Comparison of ENCODE assay signal across 8 mouse cellular contexts in genomic region chr15:89498049-89498960, GRCm38 (mm10). TPM values are rescaled to one million over a fixed set of nuclear protein-coding genes. Genes with fewer than 3 reads are reported as not detected.
DNase-seq lines count a peak whose midpoint lies in the region; ATAC-seq and TF ChIP-seq lines count a peak whose summit lies in the region.

No protein-coding gene starts in this region.

- peak overlapping the region; percentile 95 for H3K4me2 ChIP-seq in embryonic facial prominence, embryonic 14.5 days (ENCODE audit: low read depth, low read length)
- H3K4me2 ChIP-seq in lung, embryonic 16.5 days (ENCODE audit: low read depth, low read length) = peak overlapping the region; percentile 82

- no peak for DNase-seq in testis, postnatal 14 days (ENCODE audit: low spot score)
- peak; percentile 56 for DNase-seq in embryonic facial prominence, embryonic 14.5 days (ENCODE audit: low spot score)
- peak; percentile 76 to 86 for DNase-seq in layer of hippocampus, postnatal 14 days (ENCODE audit: low spot score in 2 of 2)
- DNase-seq in retina, postnatal 1 day = peak; percentile 68

- no peak for TF ChIP-seq CTCF in testis, adult 2 months (IDR thresholded peaks at IDR 0.05; ENCODE audit: control insufficient read depth, insufficient read depth, insufficient replicate concordance, low read depth, low read length)

- ATAC-seq in embryonic facial prominence, embryonic 14.5 days (ENCODE audit: low read depth) = no peak
- peak; percentile 54 to 56 for ATAC-seq in hematopoietic stem cell, adult 5-6 weeks (replicated peaks in 1 of 2; ENCODE audit: insufficient read depth in 1 of 2, low FRiP score in 2 of 2, low TSS enrichment in 1 of 2, low read depth in 1 of 2, poor library complexity in 2 of 2, severe bottlenecking in 2 of 2)
- ATAC-seq in lung, embryonic 16.5 days (ENCODE audit: low read depth) = peak; percentile 10; the same call in 1 of the 2 replicates
- ATAC-seq in monocyte, adult 5-6 weeks (replicated peaks; ENCODE audit: insufficient number of reproducible peaks, low FRiP score, low TSS enrichment, poor library complexity, severe bottlenecking) = no peak

- H3K9me3 ChIP-seq in embryonic facial prominence, embryonic 14.5 days (ENCODE audit: control insufficient read depth, low read length) = no peaks in the 10 kb centered on the region
- no peaks in the 10 kb centered on the region for H3K9me3 ChIP-seq in lung, embryonic 16.5 days (ENCODE audit: control insufficient read depth, low read length)

- H3K4me1 ChIP-seq in testis, adult 2 months (ENCODE audit: control insufficient read depth, insufficient read depth, low read length) = peaks cover 12% of the 10 kb centered on the region
- peaks cover 15% of the 10 kb centered on the region for H3K4me1 ChIP-seq in embryonic facial prominence, embryonic 14.5 days (ENCODE audit: control insufficient read depth, insufficient read depth, low read length)
- H3K4me1 ChIP-seq in lung, embryonic 16.5 days (replicated peaks; ENCODE audit: control insufficient read depth, insufficient read depth, low read length) = peaks cover 11% of the 10 kb centered on the region

- H3K27ac ChIP-seq in testis, adult 2 months (ENCODE audit: control insufficient read depth, insufficient read depth, low read depth, low read length) = no peak overlapping the region
- H3K27ac ChIP-seq in embryonic facial prominence, embryonic 14.5 days (replicated peaks; ENCODE audit: low read depth, low read length) = peak overlapping the region; percentile 30; the same call in 1 of the 2 replicates
- H3K27ac ChIP-seq in lung, embryonic 16.5 days (ENCODE audit: low read length) = peak overlapping the region; percentile 63

- peak overlapping the region; percentile 1; the same call in 1 of the 2 replicates for H3K4me3 ChIP-seq in testis, adult 2 months (ENCODE audit: control insufficient read depth, low read depth, low read length)
- peak overlapping the region; percentile 82 for H3K4me3 ChIP-seq in embryonic facial prominence, embryonic 14.5 days (ENCODE audit: low read depth, low read length)
- H3K4me3 ChIP-seq in lung, embryonic 16.5 days (ENCODE audit: low read length) = peak overlapping the region; percentile 68

- WGBS in embryonic facial prominence, embryonic 14.5 days = 4% methylated on average over 30 of the region's 41 CpGs
- WGBS in lung, embryonic 16.5 days = 3% methylated on average over 41 of the region's 41 CpGs

- H3K9ac ChIP-seq in embryonic facial prominence, embryonic 14.5 days (ENCODE audit: low read depth, low read length) = peak overlapping the region; percentile 86
- H3K9ac ChIP-seq in lung, embryonic 16.5 days (ENCODE audit: low read length) = peak overlapping the region; percentile 71

- no peaks in the 10 kb centered on the region for H3K36me3 ChIP-seq in testis, adult 2 months (ENCODE audit: control insufficient read depth, insufficient read depth, low read length)
- peaks cover 5% of the 10 kb centered on the region for H3K36me3 ChIP-seq in embryonic facial prominence, embryonic 14.5 days (ENCODE audit: control insufficient read depth, insufficient read depth, low read length)
- no peaks in the 10 kb centered on the region for H3K36me3 ChIP-seq in lung, embryonic 16.5 days (ENCODE audit: control insufficient read depth, insufficient read depth, low read length)

- no peaks in the 10 kb centered on the region; the same call in 1 of the 2 replicates for H3K27me3 ChIP-seq in testis, adult 2 months (ENCODE audit: control insufficient read depth, insufficient read depth, low read length)
- H3K27me3 ChIP-seq in embryonic facial prominence, embryonic 14.5 days (replicated peaks; ENCODE audit: control insufficient read depth, insufficient read depth, low read length) = peaks cover 22% of the 10 kb centered on the region; the same call in 1 of the 2 replicates
- peaks cover 9% of the 10 kb centered on the region for H3K27me3 ChIP-seq in lung, embryonic 16.5 days (ENCODE audit: control insufficient read depth, insufficient read depth, low read depth, low read length)

- no peak for TF ChIP-seq POLR2A in testis, adult 2 months (IDR thresholded peaks at IDR 0.05; ENCODE audit: control insufficient read depth, low read depth, low read length)

RNA-seq across cellular contexts. Expression of gene Shank3, which starts 1.1 kb away (rescaled TPM):
- polyA plus RNA-seq in testis, adult 2 months (2012; rRNA removed) = 1.1 and 1.8 TPM in 2 replicates
- 1.9 and 2.0 TPM in 2 replicates for polyA plus RNA-seq in embryonic facial prominence, embryonic 14.5 days (2014; fragmentation: Nextera tagmentation; extraction: Ambion mirVana)
- total RNA-seq in hematopoietic stem cell, adult 5-6 weeks (2017) = 4.5 and 12.2 TPM in 2 replicates
- total RNA-seq in layer of hippocampus, postnatal 14 days (2021) = 100 to 1,000 TPM; 271 to 274 TPM
- 2.3 and 2.5 TPM in 2 replicates for polyA plus RNA-seq in lung, embryonic 16.5 days (2015; fragmentation: Nextera tagmentation; extraction: Ambion mirVana)
- total RNA-seq in monocyte, adult 5-6 weeks (2017) = not detected in 3 replicates

RNA-seq across cellular contexts. Expression of gene Arsa, which starts 21.1 kb away (rescaled TPM):
- 221 and 236 TPM in 2 replicates for polyA plus RNA-seq in testis, adult 2 months (2012; rRNA removed)
- 18.5 and 20.7 TPM in 2 replicates for polyA plus RNA-seq in embryonic facial prominence, embryonic 14.5 days (2014; fragmentation: Nextera tagmentation; extraction: Ambion mirVana)
- 7.1 and 11.3 TPM in 2 replicates for total RNA-seq in hematopoietic stem cell, adult 5-6 weeks (2017)
- 10 to 100 TPM; 29.1 to 31.5 TPM for total RNA-seq in layer of hippocampus, postnatal 14 days (2021)
- polyA plus RNA-seq in lung, embryonic 16.5 days (2015; fragmentation: Nextera tagmentation; extraction: Ambion mirVana) = 22.1 and 27.0 TPM in 2 replicates
- 11.2 to 12.6 TPM (median 11.7 TPM) in 3 replicates for total RNA-seq in monocyte, adult 5-6 weeks (2017)

RNA-seq across cellular contexts. Expression of gene Mapk8ip2, which starts 44.6 kb away (rescaled TPM):
- polyA plus RNA-seq in testis, adult 2 months (2012; rRNA removed) = 31.9 and 34.3 TPM in 2 replicates
- polyA plus RNA-seq in embryonic facial prominence, embryonic 14.5 days (2014; fragmentation: Nextera tagmentation; extraction: Ambion mirVana) = 4.3 and 5.2 TPM in 2 replicates
- total RNA-seq in hematopoietic stem cell, adult 5-6 weeks (2017) = not detected in 2 replicates
- 100 to 1,000 TPM; 195 to 198 TPM for total RNA-seq in layer of hippocampus, postnatal 14 days (2021)
- polyA plus RNA-seq in lung, embryonic 16.5 days (2015; fragmentation: Nextera tagmentation; extraction: Ambion mirVana) = 0.50 and 0.74 TPM in 2 replicates
- not detected in 3 replicates for total RNA-seq in monocyte, adult 5-6 weeks (2017)

Comparison
In these comparisons a context has a peak if more than half of its experiments do, and no peak if none do; other contexts are left out.
1. H3K4me3 ChIP-seq: peak in every context shown above with its lines; median percentile 82 in embryonic facial prominence, embryonic 14.5 days; 68 in lung, embryonic 16.5 days; 1 in testis, adult 2 months.
2. ATAC-seq: peak in hematopoietic stem cell, adult 5-6 weeks (2 of 2) and lung, embryonic 16.5 days (single experiment); none in embryonic facial prominence, embryonic 14.5 days (single experiment) and monocyte, adult 5-6 weeks (single experiment).
3. RNA of gene Shank3, which starts 1.1 kb away (total RNA-seq): 271 to 274 TPM in layer of hippocampus, postnatal 14 days; 4.5 to 12.2 TPM in hematopoietic stem cell, adult 5-6 weeks and not detected in monocyte, adult 5-6 weeks; every median in the first group is over 10 times any median in the second.
4. RNA of gene Mapk8ip2, which starts 44.6 kb away (total RNA-seq): 195 to 198 TPM in layer of hippocampus, postnatal 14 days; not detected in hematopoietic stem cell, adult 5-6 weeks and not detected in monocyte, adult 5-6 weeks; every median in the first group is over 100 times any median in the second.